8 mouse cellular contexts compared by ENCODE assay signal in genomic region chr9:66975239-66975645, GRCm38 (mm10). TPM values are rescaled to one million over a fixed set of nuclear protein-coding genes. Genes with fewer than 3 reads are reported as not detected.
DNase-seq lines count a peak whose midpoint lies in the region; ATAC-seq and TF ChIP-seq lines count a peak whose summit lies in the region.

Gene Lactb (minus strand): TSS chr9:66975484.

- peak; percentile 94 for DNase-seq in MEL (ENCODE audit: low read depth, low spot score)
- peak; percentile 95 to 96 for DNase-seq in cerebellum, adult 2 months
- DNase-seq in forelimb bud, embryonic 11.5 days (ENCODE audit: low read depth, low spot score) = peak; percentile 86
- peak; percentile 94 for DNase-seq in layer of hippocampus, adult 9-11 months
- DNase-seq in lung, postnatal 0 days (ENCODE audit: low spot score) = peak; percentile 94
- peak; percentile 89 for DNase-seq in ovary, postnatal 14 days (ENCODE audit: low spot score)
- DNase-seq in thymus, postnatal 14 days = peak; percentile 98

- peak within 1 kb of the TSS; percentile 68 to 73 for H3K4me3 ChIP-seq in MEL (ENCODE audit: control insufficient read depth in 1 of 2, insufficient read depth in 1 of 2, low read depth in 2 of 2, low read length in 2 of 2)
- peak within 1 kb of the TSS; percentile 66 for H3K4me3 ChIP-seq in cerebellum, adult 2 months (replicated peaks; ENCODE audit: insufficient read depth, low read depth, low read length)
- peak within 1 kb of the TSS; percentile 86 for H3K4me3 ChIP-seq in lung, postnatal 0 days (ENCODE audit: low read depth, low read length)

- ATAC-seq in hematopoietic stem cell, adult 5-6 weeks (replicated peaks in 1 of 2; ENCODE audit: insufficient read depth in 1 of 2, low FRiP score in 2 of 2, low TSS enrichment in 1 of 2, low read depth in 1 of 2, poor library complexity in 2 of 2, severe bottlenecking in 2 of 2) = peak; percentile 63 to 79
- peak; percentile 98 for ATAC-seq in lung, postnatal 0 days

- H3K4me1 ChIP-seq in MEL (ENCODE audit: control insufficient read depth in 1 of 2, insufficient read depth in 2 of 2, low read length in 2 of 2) = peaks cover 2 to 12% of the 10 kb centered on the region in 2 experiments; a peak in 3 of 4 replicates
- H3K4me1 ChIP-seq in cerebellum, adult 2 months (ENCODE audit: control insufficient read depth, insufficient read depth, low read length) = no peaks in the 10 kb centered on the region
- H3K4me1 ChIP-seq in lung, postnatal 0 days (ENCODE audit: insufficient read depth, low read depth, low read length) = no peaks in the 10 kb centered on the region

- TF ChIP-seq POLR2A in MEL (IDR thresholded peaks at IDR 0.05; ENCODE audit: control insufficient read depth in 1 of 2, insufficient read depth in 1 of 2, low read depth in 1 of 2, low read length in 2 of 2, poor library complexity in 1 of 2) = peak; percentile 66 to 76; a peak in 3 of 4 replicates
- peak; percentile 71 for TF ChIP-seq POLR2A in cerebellum, adult 2 months (IDR thresholded peaks at IDR 0.05; ENCODE audit: borderline replicate concordance, insufficient read depth, low read length)

- no peaks in the 10 kb centered on the region for H3K9me3 ChIP-seq in MEL (replicated peaks; ENCODE audit: insufficient read depth, low read length)
- no peaks in the 10 kb centered on the region for H3K9me3 ChIP-seq in lung, postnatal 0 days (ENCODE audit: low read length)

- H3K4me2 ChIP-seq in lung, postnatal 0 days (replicated peaks; ENCODE audit: low read depth, low read length) = peak within 1 kb of the TSS; percentile 87

- under 1% methylated on average over 32 of the region's 32 CpGs for WGBS in cerebellum, adult 2 months
- 3% methylated on average over 23 of the region's 32 CpGs for WGBS in lung, postnatal 0 days

- peaks cover 0 to 12% of the 10 kb centered on the region in 2 experiments; a peak in 3 of 4 replicates for H3K36me3 ChIP-seq in MEL (ENCODE audit: control insufficient read depth in 1 of 2, insufficient read depth in 2 of 2, low read length in 2 of 2)
- H3K36me3 ChIP-seq in lung, postnatal 0 days (ENCODE audit: insufficient read depth, low read length) = no peaks in the 10 kb centered on the region; the same call in 1 of the 2 replicates

- TF ChIP-seq RAD21 in MEL (IDR thresholded peaks at IDR 0.05; ENCODE audit: low read depth, low read length) = no peak

- no peaks in the 10 kb centered on the region for H3K27me3 ChIP-seq in MEL (ENCODE audit: control insufficient read depth in 1 of 2, insufficient read depth in 2 of 2, low read length in 2 of 2)
- H3K27me3 ChIP-seq in cerebellum, adult 2 months (ENCODE audit: control insufficient read depth, insufficient read depth, low read length) = no peaks in the 10 kb centered on the region
- H3K27me3 ChIP-seq in lung, postnatal 0 days (replicated peaks; ENCODE audit: insufficient read depth, low read length) = no peaks in the 10 kb centered on the region

- peak within 1 kb of the TSS; percentile 83 for H3K9ac ChIP-seq in MEL (ENCODE audit: control insufficient read depth, low read depth, low read length, poor library complexity, severe bottlenecking)
- peak within 1 kb of the TSS; percentile 87 for H3K9ac ChIP-seq in lung, postnatal 0 days (replicated peaks; ENCODE audit: low read depth)

- TF ChIP-seq CTCF in MEL (IDR thresholded peaks at IDR 0.05 in 2 of 3, conservative IDR thresholded peaks at IDR 0.05 in 1 of 3; ENCODE audit: control insufficient read depth in 1 of 3, insufficient read depth in 1 of 3, low read depth in 2 of 3, low read length in 3 of 3, poor library complexity in 1 of 3, severe bottlenecking in 1 of 3) = no peak
- TF ChIP-seq CTCF in cerebellum, adult 2 months (IDR thresholded peaks at IDR 0.05; ENCODE audit: borderline replicate concordance, insufficient read depth, low read depth, low read length) = no peak
- TF ChIP-seq CTCF in lung, postnatal 0 days (IDR thresholded peaks at IDR 0.05) = no peak

- no peak for TF ChIP-seq EP300 in MEL (IDR thresholded peaks at IDR 0.05; ENCODE audit: low read depth in 1 of 2, low read length in 2 of 2)
- no peak for TF ChIP-seq EP300 in lung, postnatal 0 days (IDR thresholded peaks at IDR 0.05)

- peaks cover 3% of the 10 kb centered on the region; the same call in 1 of the 2 replicates for H3K79me2 ChIP-seq in MEL (ENCODE audit: control insufficient read depth, insufficient read depth, low read length, poor library complexity)

- peak within 1 kb of the TSS; percentile 52 for H3K27ac ChIP-seq in MEL (ENCODE audit: control insufficient read depth, low read depth, low read length)
- H3K27ac ChIP-seq in cerebellum, adult 2 months (ENCODE audit: insufficient read depth, low read length) = peak within 1 kb of the TSS; percentile 59; the same call in 1 of the 2 replicates
- peak within 1 kb of the TSS; percentile 94 for H3K27ac ChIP-seq in lung, postnatal 0 days (ENCODE audit: low read length)

TF ChIP-seq in MEL, 35 proteins besides CTCF, POLR2A, EP300 and RAD21:
- TF ChIP-seq TBP (IDR thresholded peaks at IDR 0.05; ENCODE audit: low read depth, low read length) = peak; percentile 75
- peak; percentile 80; the same call in 1 of the 2 replicates for TF ChIP-seq MXI1 (IDR thresholded peaks at IDR 0.05; ENCODE audit: low read depth, low read length)
- TF ChIP-seq HCFC1 (IDR thresholded peaks at IDR 0.05; ENCODE audit: low read depth, low read length) = peak; percentile 79
- TF ChIP-seq SIN3A (IDR thresholded peaks at IDR 0.05; ENCODE audit: low read length) = peak; percentile 95
- TF ChIP-seq MEF2A (IDR thresholded peaks at IDR 0.05; ENCODE audit: extremely low read depth, insufficient replicate concordance, low read depth, low read length, poor library complexity, severe bottlenecking) = no peak
- no peak for TF ChIP-seq USF1 (IDR thresholded peaks at IDR 0.05; ENCODE audit: low read depth, low read length)
- peak; percentile 67 for TF ChIP-seq GATA1 (IDR thresholded peaks at IDR 0.05; ENCODE audit: low read depth, low read length)
- TF ChIP-seq BHLHE40 (IDR thresholded peaks at IDR 0.05; ENCODE audit: borderline replicate concordance, low read depth, low read length) = no peak
- TF ChIP-seq UBTF (IDR thresholded peaks at IDR 0.05; ENCODE audit: borderline replicate concordance, insufficient read depth, low read depth, low read length) = 0 out of 2 replicates have a peak, but pooled peaks have one; percentile 44

RNA-seq across cellular contexts. Expression of gene Lactb, which starts in this region (rescaled TPM):
- 27.0 and 28.9 TPM in 2 replicates for total RNA-seq in MEL (2012; rRNA removed)
- 100 to 1,000 TPM in 1 of 2 experiments, 10 to 100 TPM in 1; 36.9 to 108 TPM for polyA plus RNA-seq in MEL (2012; ENCODE audit: insufficient read depth in 1 of 2, insufficient read length in 2 of 2, low read depth in 1 of 2, low replicate concordance in 2 of 2, missing spikeins in 1 of 2)
- 13.2 and 13.6 TPM in 2 replicates for polyA plus RNA-seq in cerebellum, adult 2 months (2012; rRNA removed)
- total RNA-seq in hematopoietic stem cell, adult 5-6 weeks (2017) = 17.9 and 23.8 TPM in 2 replicates
- polyA plus RNA-seq in lung, postnatal 0 days (2015; fragmentation: Nextera tagmentation; extraction: Ambion mirVana) = 13.8 and 15.4 TPM in 2 replicates

Comparison
In these comparisons a context has a peak if more than half of its experiments do, and no peak if none do; other contexts are left out.
1. Peak in every context shown above with its lines: DNase-seq, ATAC-seq, H3K4me3 ChIP-seq and H3K27ac ChIP-seq.